Mouse (Mus musculus): Measurements from ENCODE around the gene Pnmal2. TPM values are rescaled to one million over a fixed set of nuclear protein-coding genes. Genes with fewer than 3 reads are reported as not detected.
A peak's percentile ranks its signal among the peaks of the same experiment; 100 is the strongest.

The Pnmal2 gene
- polyA plus RNA-seq, 1 experiment from 2014 or later, result 5.7 TPM

GRCm38 (mm10) chr7:16938117-16938791 is 6.2 kb upstream of the Pnmal2 start:
- no peak overlapping the region for H3K4me3 ChIP-seq
- no peak overlapping the region for H3K27ac ChIP-seq
- no peaks in the 10 kb centered on the region for H3K36me3 ChIP-seq
- 77% methylated on average over 17 of the region's 17 CpGs for WGBS
- H3K4me1 ChIP-seq, result 0 out of 2 replicates have a peak, but pooled peaks cover 3% of the 10 kb centered on the region
- H3K9me3 ChIP-seq (replicated peaks), result no peaks in the 10 kb centered on the region
- no peaks in the 10 kb centered on the region for H3K27me3 ChIP-seq (ENCODE audit: low read depth, poor library complexity, severe bottlenecking)
- DNase-seq (ENCODE audit: low spot score), result no peak

GRCm38 (mm10) chr7:16940292-16940691 is 4.2 kb upstream of the Pnmal2 start:
- H3K4me3 ChIP-seq, result no peak overlapping the region
- peaks cover 21% of the 10 kb centered on the region for H3K4me1 ChIP-seq
- no peaks in the 10 kb centered on the region for H3K36me3 ChIP-seq
- H3K9me3 ChIP-seq (replicated peaks), result no peaks in the 10 kb centered on the region
- WGBS, result 68% methylated on average over 7 of the region's 7 CpGs
- no peak overlapping the region for H3K27ac ChIP-seq
- peaks cover 8% of the 10 kb centered on the region for H3K27me3 ChIP-seq (ENCODE audit: low read depth, poor library complexity, severe bottlenecking)
- DNase-seq (ENCODE audit: low spot score), result no peak

DNA sequence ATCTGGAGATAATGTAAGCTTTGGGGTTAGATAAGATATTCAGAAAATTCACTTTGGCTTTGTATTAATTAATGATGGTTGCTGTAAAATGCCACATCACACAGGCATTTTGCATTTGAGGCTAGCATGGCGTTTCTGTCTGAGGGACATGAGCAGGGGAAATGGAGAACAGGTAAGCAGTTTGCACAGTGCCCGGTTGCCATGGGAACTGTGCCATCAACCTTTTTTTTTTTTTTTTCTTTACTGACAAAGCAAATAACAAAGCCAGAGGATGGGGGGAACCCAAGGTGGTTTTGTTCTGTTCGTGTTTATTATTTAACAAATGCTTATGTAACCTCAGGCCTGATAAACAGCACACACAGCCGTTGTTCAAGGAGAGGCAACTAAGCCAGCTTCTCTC is 1.6 kb upstream of the Pnmal2 start:
- H3K27ac ChIP-seq, result no peak overlapping the region
- no peak overlapping the region for H3K4me3 ChIP-seq
- no peaks in the 10 kb centered on the region for H3K9me3 ChIP-seq (replicated peaks)
- peaks cover 33% of the 10 kb centered on the region for H3K27me3 ChIP-seq (ENCODE audit: low read depth, poor library complexity, severe bottlenecking)
- peaks cover 46% of the 10 kb centered on the region for H3K4me1 ChIP-seq
- no peaks in the 10 kb centered on the region for H3K36me3 ChIP-seq
- 72% methylated on average over 4 of the region's 4 CpGs for WGBS
- no peak for DNase-seq (ENCODE audit: low spot score)

GRCm38 (mm10) chr7:16944808-16945315 is 380 bp downstream of the Pnmal2 start:
- no peaks in the 10 kb centered on the region for H3K9me3 ChIP-seq (replicated peaks)
- under 1% methylated on average over 22 of the region's 22 CpGs for WGBS
- no peak for DNase-seq (ENCODE audit: low spot score)
- peaks cover 53% of the 10 kb centered on the region for H3K4me1 ChIP-seq
- peak overlapping the region; percentile 86 for H3K27ac ChIP-seq
- no peaks in the 10 kb centered on the region for H3K36me3 ChIP-seq
- peak overlapping the region; percentile 72 for H3K4me3 ChIP-seq
- H3K27me3 ChIP-seq (ENCODE audit: low read depth, poor library complexity, severe bottlenecking), result peaks cover 54% of the 10 kb centered on the region

- DNase-seq (ENCODE audit: low spot score), result no peak
- H3K27me3 ChIP-seq (ENCODE audit: low read depth, poor library complexity, severe bottlenecking), result peaks cover 56% of the 10 kb centered on the region
Observed at GRCm38 (mm10) chr7:16945419-16945818, 937 bp downstream of the Pnmal2 start.

DNA sequence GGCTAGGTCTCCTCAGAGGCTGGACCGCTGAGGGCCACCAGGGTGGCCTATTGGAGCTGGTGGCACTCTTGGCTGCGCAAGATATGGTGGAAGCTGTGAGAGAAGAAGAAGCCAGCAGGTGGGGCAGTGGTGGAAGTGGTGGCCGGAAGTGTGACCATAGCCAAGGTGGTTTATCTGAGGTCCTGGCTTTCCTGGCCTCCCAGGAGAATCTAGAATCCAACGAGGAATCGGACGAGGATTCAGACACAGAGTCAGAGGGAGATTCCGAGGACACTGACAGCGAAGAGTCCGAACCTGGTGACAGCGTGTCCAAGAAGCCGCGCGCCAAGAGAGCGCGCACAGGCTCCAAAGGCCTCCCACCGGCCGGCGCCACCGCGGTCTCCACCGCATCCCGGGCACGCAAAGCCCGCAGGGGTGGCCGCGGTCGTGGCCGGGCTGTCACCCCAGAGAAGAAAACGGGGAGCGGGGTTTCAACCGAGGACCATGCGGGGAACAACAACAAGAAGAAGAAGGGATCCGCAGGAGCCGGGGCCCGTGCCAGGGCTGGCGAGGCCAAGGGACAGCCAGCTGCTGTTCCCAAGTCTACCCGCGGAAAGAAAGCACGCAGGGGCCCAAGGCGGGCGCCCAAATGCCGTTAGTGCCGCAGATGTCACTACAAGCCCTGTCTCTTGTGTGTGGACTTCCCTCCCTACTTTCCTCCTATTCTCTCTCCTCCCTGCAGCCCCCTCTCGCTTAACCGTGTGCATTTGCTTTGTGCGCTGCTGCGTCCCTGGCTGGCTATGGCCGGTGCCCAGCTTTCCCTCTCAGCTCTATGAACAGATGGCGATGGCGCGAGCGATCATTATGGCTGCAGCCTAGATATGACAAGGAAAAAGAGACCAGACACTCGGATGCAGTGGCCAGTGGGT is 2.2 kb downstream of the Pnmal2 start:
- Histone ChIP-seq H3K4me1 (peaks cover 57% of the 10 kb centered on the region), H3K36me3 (no peaks in the 10 kb centered on the region), H3K9me3 (replicated peaks) (no peaks in the 10 kb centered on the region), H3K4me3 (peak overlapping the region; percentile 49), H3K27me3 (ENCODE audit: low read depth, poor library complexity, severe bottlenecking) (peaks cover 56% of the 10 kb centered on the region), H3K27ac (peak overlapping the region; percentile 43)
- DNase-seq (ENCODE audit: low spot score), result peak; percentile 56
- WGBS, result 3% methylated on average over 53 of the region's 53 CpGs

More at GRCm38 (mm10) chr7:16945419-16945818, 937 bp downstream of the Pnmal2 start:
- Histone ChIP-seq H3K4me1 (peaks cover 56% of the 10 kb centered on the region), H3K9me3 (replicated peaks) (no peaks in the 10 kb centered on the region), H3K27ac (peak overlapping the region; percentile 86), H3K4me3 (peak overlapping the region; percentile 72), H3K36me3 (no peaks in the 10 kb centered on the region)
- WGBS, result 10% methylated on average over 17 of the region's 17 CpGs

- Histone ChIP-seq H3K36me3 (no peaks in the 10 kb centered on the region), H3K9me3 (replicated peaks) (no peaks in the 10 kb centered on the region), H3K4me1 (peaks cover 57% of the 10 kb centered on the region), H3K27ac (peak overlapping the region; percentile 43; the same call in 1 of the 2 replicates), H3K4me3 (peak overlapping the region; percentile 49), H3K27me3 (ENCODE audit: low read depth, poor library complexity, severe bottlenecking) (peaks cover 56% of the 10 kb centered on the region)
- WGBS, result 15% methylated on average over 22 of the region's 22 CpGs
- DNase-seq (ENCODE audit: low spot score), result no peak
Observed at GRCm38 (mm10) chr7:16947349-16947895, 2.9 kb downstream of the Pnmal2 start.

GRCm38 (mm10) chr7:16947959-16948361 is 3.5 kb downstream of the Pnmal2 start:
- no peak overlapping the region; the same call in 1 of the 2 replicates for H3K27ac ChIP-seq
- H3K9me3 ChIP-seq (replicated peaks), result no peaks in the 10 kb centered on the region
- H3K4me3 ChIP-seq, result peak overlapping the region; percentile 49; the same call in 1 of the 2 replicates
- DNase-seq (ENCODE audit: low spot score), result peak; percentile 42
- peaks cover 56% of the 10 kb centered on the region for H3K27me3 ChIP-seq (ENCODE audit: low read depth, poor library complexity, severe bottlenecking)
- H3K36me3 ChIP-seq, result no peaks in the 10 kb centered on the region
- whole genome bisulfite sequencing, result 22% methylated on average over 4 of the region's 4 CpGs
- peaks cover 57% of the 10 kb centered on the region for H3K4me1 ChIP-seq

DNA sequence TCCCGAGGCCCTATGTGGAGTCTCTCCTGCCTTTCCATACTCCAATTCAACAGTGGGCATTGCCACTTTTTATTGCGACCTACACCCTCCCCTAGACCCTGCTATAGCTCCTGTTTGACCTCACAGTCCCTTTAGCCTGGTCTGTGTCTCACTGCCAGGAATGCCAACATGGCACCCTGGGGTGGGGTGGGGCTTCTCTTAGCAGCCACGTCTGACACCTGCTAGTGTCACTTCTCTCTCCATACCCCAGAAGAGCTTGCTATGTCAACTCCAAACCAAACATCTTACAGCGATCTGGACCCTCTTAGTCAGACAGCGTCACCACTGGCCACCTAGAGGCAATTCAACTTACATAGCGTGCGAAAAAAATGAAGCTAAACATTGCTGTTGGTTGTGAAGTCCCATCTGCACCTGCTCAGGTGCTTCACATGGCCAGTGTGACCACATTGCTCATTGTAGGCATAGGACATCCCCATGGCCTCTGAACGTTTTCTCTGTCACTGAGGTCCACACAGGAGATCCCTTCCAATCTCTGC is 4.5 kb downstream of the Pnmal2 start:
- H3K9me3 ChIP-seq (replicated peaks), result no peaks in the 10 kb centered on the region
- H3K36me3 ChIP-seq, result no peaks in the 10 kb centered on the region
- no peak overlapping the region; the same call in 1 of the 2 replicates for H3K27ac ChIP-seq
- WGBS, result 50% methylated on average over 8 of the region's 8 CpGs
- peaks cover 52% of the 10 kb centered on the region for H3K4me1 ChIP-seq
- H3K27me3 ChIP-seq (ENCODE audit: low read depth, poor library complexity, severe bottlenecking), result peaks cover 56% of the 10 kb centered on the region
- H3K4me3 ChIP-seq, result no peak overlapping the region
- no peak for DNase-seq (ENCODE audit: low spot score)

DNA sequence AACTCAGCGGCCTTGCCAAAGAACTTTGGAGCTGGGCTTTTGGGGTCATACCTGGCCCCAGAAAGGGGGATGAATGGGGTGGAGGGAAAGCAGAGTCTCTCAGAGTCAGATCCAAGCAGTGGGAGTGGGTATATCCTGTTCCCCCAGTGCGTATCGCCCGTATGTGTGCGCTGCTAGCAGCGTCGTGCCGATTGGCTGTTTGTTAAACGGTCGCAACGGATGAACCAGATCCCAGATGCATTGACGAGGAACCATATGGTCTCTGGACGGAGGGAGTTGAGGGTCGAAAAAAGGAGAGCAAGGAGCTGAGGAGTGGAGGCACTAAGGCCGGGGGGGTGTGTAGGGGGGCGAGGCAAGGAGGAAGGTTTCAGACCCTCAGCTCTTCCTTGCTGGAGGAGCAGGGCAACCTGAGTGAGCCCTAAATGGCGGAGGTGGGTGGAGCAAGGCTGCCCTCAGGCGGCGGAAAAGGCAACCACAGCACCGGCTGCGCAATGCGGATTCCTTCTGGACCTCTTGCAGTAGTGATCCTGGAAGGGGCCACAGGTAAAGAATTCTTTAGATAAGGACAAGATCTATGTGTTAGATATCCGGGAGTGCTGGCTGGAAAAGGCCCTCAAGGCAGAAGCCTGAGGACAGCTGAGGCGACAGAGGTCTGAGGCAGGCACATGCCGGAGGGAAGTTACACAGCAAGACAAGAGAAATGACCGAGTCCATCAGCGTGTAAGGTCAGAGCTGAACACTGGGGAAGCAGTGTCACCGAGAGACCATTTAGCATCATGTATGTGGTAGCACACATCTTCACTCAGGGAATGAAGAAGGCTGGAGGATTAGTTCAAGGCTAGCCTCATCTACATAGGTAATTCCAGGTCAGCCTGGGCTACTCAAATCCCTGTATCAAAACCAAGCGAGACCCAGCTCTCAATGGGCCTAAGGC is 5.7 kb downstream of the Pnmal2 start:
- peak overlapping the region; percentile 40 for H3K4me3 ChIP-seq
- H3K27me3 ChIP-seq (ENCODE audit: low read depth, poor library complexity, severe bottlenecking), result peaks cover 49% of the 10 kb centered on the region
- peak; percentile 91 for DNase-seq (ENCODE audit: low spot score)
- H3K4me1 ChIP-seq, result peaks cover 40% of the 10 kb centered on the region
- H3K27ac ChIP-seq, result peak overlapping the region; percentile 27; the same call in 1 of the 2 replicates
- no peaks in the 10 kb centered on the region for H3K9me3 ChIP-seq (replicated peaks)
- H3K36me3 ChIP-seq, result no peaks in the 10 kb centered on the region
- 13% methylated on average over 29 of the region's 29 CpGs for WGBS

- DNase-seq (ENCODE audit: low spot score), result peak; percentile 86
- Histone ChIP-seq H3K4me1 (peaks cover 31% of the 10 kb centered on the region), H3K36me3 (no peaks in the 10 kb centered on the region), H3K27ac (no peak overlapping the region), H3K27me3 (ENCODE audit: low read depth, poor library complexity, severe bottlenecking) (peaks cover 40% of the 10 kb centered on the region), H3K9me3 (replicated peaks) (no peaks in the 10 kb centered on the region), H3K4me3 (no peak overlapping the region)
- WGBS, result 29% methylated on average over 18 of the region's 18 CpGs
Observed at GRCm38 (mm10) chr7:16950861-16951635, 6.6 kb downstream of the Pnmal2 start.

Data from limb, embryonic 10.5 days (tissue).